Mouse (Mus musculus) monocyte, adult 5-6 weeks (primary cell): Measurements from ENCODE around the gene Rasa2. TPM values are rescaled to one million over a fixed set of nuclear protein-coding genes. Genes with fewer than 3 reads are reported as not detected.

Source experiments
- ATAC-seq: fragments of 153-309, 156-312 bp; replicated peaks from 2 replicates; pipeline ENCODE4 v1.8.0; 2017; ENCODE audit warnings: mild to moderate bottlenecking; ENCODE audit not compliant: low TSS enrichment, insufficient number of reproducible peaks, severe bottlenecking, poor library complexity, low FRiP score
- total RNA-seq: library from RNA; stranded (forward); fragments of 200-1000, 200-491, 200-594 nt; gene quantifications from 3 replicates; pipeline ENCODE4 v1.2.3, GENCODE M21; 2017

Gene Rasa2
- total RNA-seq, 1 experiment from 2014 or later = 38.8 TPM

DNA sequence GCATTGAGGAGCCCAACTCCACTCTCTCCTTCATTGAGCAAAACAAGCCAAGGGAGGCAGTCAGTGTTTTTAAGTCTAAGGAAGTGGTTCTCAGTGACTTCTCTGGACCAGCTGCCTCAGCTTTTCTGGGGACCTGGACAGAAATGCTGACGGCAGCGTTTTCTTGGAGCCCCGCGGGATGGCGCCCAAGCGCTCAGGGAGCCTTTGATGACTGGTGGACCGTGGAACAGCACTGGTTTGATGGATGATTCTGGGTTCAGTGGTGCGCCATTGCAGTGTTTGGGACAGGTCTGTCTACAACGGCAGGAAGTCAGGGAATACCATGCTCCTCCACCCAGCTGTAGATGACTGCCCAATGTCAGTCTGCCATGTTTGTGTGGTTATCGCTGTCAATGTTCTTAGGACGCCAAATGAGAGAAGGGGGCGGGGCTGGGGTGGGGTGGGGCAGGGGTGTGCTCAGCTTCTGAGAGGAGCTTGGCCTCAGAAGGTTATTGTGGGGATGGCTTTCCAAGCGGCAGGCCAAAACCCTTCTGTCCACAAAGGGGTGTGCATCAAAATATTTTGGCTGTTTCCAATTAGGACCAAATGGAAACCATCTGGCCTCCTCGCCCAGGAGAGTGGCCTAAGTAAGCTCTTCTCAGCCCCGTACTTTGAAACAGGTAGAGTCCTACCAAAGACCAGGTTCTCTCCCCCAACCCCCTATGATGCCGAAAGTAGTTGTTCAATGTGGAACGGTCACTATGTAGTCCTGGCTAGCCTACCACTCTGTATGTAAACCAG, 127.1 kb downstream of the Rasa2 start:
- no peak for ATAC-seq

- ATAC-seq = no peak
Measured at GRCm38 (mm10) chr9:96502856-96503610, 128.4 kb downstream of the Rasa2 start.

- no peak for ATAC-seq
Measured at GRCm38 (mm10) chr9:96501217-96501616, 130.2 kb downstream of the Rasa2 start.

GRCm38 (mm10) chr9:96493212-96493611, 138.2 kb downstream of the Rasa2 start:
- no peak for ATAC-seq

DNA sequence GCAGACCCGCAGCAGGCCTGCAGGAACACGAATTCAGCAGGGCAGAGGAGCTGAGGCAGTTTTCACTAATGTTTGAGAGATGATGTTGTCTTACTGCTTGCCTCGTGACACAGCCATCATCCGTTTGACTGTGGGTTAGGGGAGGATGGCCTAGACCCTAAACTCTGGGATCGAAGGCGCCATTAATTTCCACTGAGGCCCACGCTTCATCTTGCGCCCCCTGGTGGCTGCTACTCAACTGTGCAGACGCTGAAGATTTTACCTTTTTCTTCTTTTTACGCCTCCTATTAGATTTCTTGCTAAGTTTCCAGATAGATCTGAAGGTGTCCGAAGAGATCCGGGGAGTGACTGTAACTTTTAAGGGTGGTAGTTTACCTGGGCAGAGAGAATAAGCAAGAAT, 139.6 kb downstream of the Rasa2 start:
- ATAC-seq = peak; percentile 58; the same call in 1 of the 2 replicates

Other genes starting within 250 kb of the Rasa2 start
- 49.1 to 62.7 TPM (median 62.4 TPM) in 3 replicates for gene Rnf7, start 152.9 kb downstream of the Rasa2 start, total RNA-seq
- gene Gm28729, start 106.4 kb downstream of the Rasa2 start, total RNA-seq = not detected in 3 replicates
- 25.0 to 52.6 TPM (median 30.4 TPM) in 3 replicates for gene Zbtb38, start 121.2 kb upstream of the Rasa2 start, total RNA-seq